Mouse (Mus musculus) forebrain, embryonic 15.5 days (tissue): ENCODE data around the gene Mllt11. TPM values are rescaled to one million over a fixed set of nuclear protein-coding genes. Genes with fewer than 3 reads are reported as not detected.
"Not testable (repeated sequence)": the region's sequence is repeated elsewhere in the genome, so short reads cannot be mapped to it uniquely, and the experiment has no call there.

Experiments used
- ATAC-seq: fragments of 200-750 bp; cut with Nextera tagmentation; replicated peaks from 2 replicates; pipeline ENCODE4 v1.8.0; 2017; ENCODE audit warnings: mild to moderate bottlenecking, moderate TSS enrichment, moderate library complexity
- H3K27ac ChIP-seq: fragments of 300-500 bp; sonication (generic); replicated peaks from 2 replicates; pipeline ENCODE4 v1.5.1; 2015; ENCODE audit warnings: mild to moderate bottlenecking, inconsistent platforms
- H3K27me3 ChIP-seq: fragments of 300-500 bp; sonication (generic); 2 replicates; pipeline ENCODE4 v1.6.1; 2015; ENCODE audit warnings: inconsistent platforms
- H3K36me3 ChIP-seq: fragments of 300-500 bp; sonication (generic); 2 replicates; pipeline ENCODE4 v1.6.1; 2015; ENCODE audit warnings: mild to moderate bottlenecking, inconsistent platforms
- H3K4me1 ChIP-seq: fragments of 300-500 bp; sonication (generic); 2 replicates; pipeline ENCODE4 v1.6.1; 2015; ENCODE audit warnings: inconsistent platforms
- H3K4me2 ChIP-seq: fragments of 300-500 bp; sonication (generic); replicated peaks from 2 replicates; pipeline ENCODE4 v1.6.1; 2015; ENCODE audit warnings: mild to moderate bottlenecking, inconsistent platforms
- H3K4me3 ChIP-seq: fragments of 300-500 bp; sonication (generic); 2 replicates; pipeline ENCODE4 v1.5.1; 2015; ENCODE audit warnings: mild to moderate bottlenecking, inconsistent platforms
- H3K9ac ChIP-seq: fragments of 300-500 bp; sonication (generic); replicated peaks from 2 replicates; pipeline ENCODE4 v1.6.1; 2015; ENCODE audit warnings: mild to moderate bottlenecking, inconsistent platforms
- H3K9me3 ChIP-seq: fragments of 300-500 bp; sonication (generic); 2 replicates; pipeline ENCODE4 v1.6.1; 2016; ENCODE audit warnings: inconsistent platforms
- WGBS: fragments of 180-500 bp; shearing (Covaris S2); methylation state at CpG from one replicate; pipeline ENCODE4 v1.1.7; 2015; ENCODE audit warnings: mixed read lengths; 5-methylcytosine and 5-hydroxymethylcytosine counted together
- polyA plus RNA-seq: library from polyadenylated mRNA; unstranded; fragments of >200 nt; fragmentation: Nextera tagmentation; extraction: Ambion mirVana; gene quantifications from 2 replicates; pipeline ENCODE4 v1.2.1, GENCODE M21; 2015

Mllt11 gene
- polyA plus RNA-seq, 1 experiment from 2014 or later = 266 TPM

DNA sequence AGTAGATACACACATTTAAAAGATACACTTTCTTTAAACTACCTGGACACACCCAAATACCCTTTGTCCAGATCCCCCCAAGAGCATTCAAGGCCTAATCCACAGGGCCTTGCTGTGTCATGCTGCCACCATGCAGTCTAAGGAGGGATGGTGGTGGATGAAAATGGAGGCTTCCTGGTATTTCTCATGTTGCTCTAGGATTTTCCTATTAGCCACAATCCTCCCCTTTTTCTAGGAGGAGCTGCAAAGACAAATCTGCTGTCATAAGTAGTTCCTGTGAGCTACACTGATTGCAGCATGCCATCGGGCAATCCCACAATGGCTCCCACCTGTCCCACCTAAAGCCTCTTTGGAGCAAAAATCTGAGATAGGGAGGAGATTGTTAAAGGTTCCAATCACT, 4.8 kb downstream of the Mllt11 start:
- H3K9me3 ChIP-seq = no peaks in the 10 kb centered on the region
- peaks cover 70% of the 10 kb centered on the region for H3K4me1 ChIP-seq
- no peak for ATAC-seq
- peak overlapping the region; percentile 99 for H3K27ac ChIP-seq
- H3K4me3 ChIP-seq = peak overlapping the region; percentile 97
- H3K9ac ChIP-seq = peak overlapping the region; percentile 97
- H3K4me2 ChIP-seq = peak overlapping the region; percentile 90
- 7% methylated on average over 1 of the region's 1 CpGs for WGBS
- no peaks in the 10 kb centered on the region for H3K27me3 ChIP-seq
- peaks cover 42% of the 10 kb centered on the region for H3K36me3 ChIP-seq

GRCm38 (mm10) chr3:95224295-95224694, 7.7 kb downstream of the Mllt11 start:
- Histone ChIP-seq H3K9ac (peak overlapping the region; percentile 11; the same call in 1 of the 2 replicates), H3K4me3 (no peak overlapping the region), H3K4me1 (peaks cover 49% of the 10 kb centered on the region), H3K4me2 (peak overlapping the region; percentile 26), H3K27ac (no peak overlapping the region), H3K9me3 (no peaks in the 10 kb centered on the region), H3K27me3 (no peaks in the 10 kb centered on the region), H3K36me3 (peaks cover 58% of the 10 kb centered on the region)
- no peak for ATAC-seq
- WGBS = 12% methylated on average over 6 of the region's 6 CpGs

DNA sequence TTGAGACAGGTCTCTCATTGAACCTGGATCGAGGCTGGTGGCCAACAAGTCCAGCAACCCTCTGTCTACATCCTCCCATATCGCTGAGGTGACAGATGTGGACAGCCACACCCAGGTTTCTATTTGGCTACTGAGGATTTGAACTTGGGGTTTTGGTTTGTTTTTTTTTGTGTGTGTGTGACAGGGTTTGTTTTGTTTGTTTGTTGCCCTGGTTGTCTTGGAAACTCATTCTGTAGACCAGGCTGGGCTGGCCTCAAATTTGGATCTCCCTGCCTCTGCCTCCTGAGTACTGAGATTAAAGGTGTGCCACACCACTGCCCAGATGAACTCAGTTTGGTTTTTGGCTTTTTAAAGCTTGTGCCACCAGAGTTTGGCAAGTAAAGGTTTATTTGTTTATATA, 8.9 kb downstream of the Mllt11 start:
- H3K27me3 ChIP-seq = no peaks in the 10 kb centered on the region
- no peak overlapping the region for H3K4me2 ChIP-seq
- no peak overlapping the region for H3K9ac ChIP-seq
- 96% methylated on average over 2 of the region's 2 CpGs for WGBS
- no peaks in the 10 kb centered on the region for H3K9me3 ChIP-seq
- peaks cover 69% of the 10 kb centered on the region for H3K36me3 ChIP-seq
- peaks cover 56% of the 10 kb centered on the region for H3K4me1 ChIP-seq
- no peak overlapping the region for H3K4me3 ChIP-seq
- no peak overlapping the region for H3K27ac ChIP-seq
- ATAC-seq = no peak

GRCm38 (mm10) chr3:95218466-95219137, 13.4 kb downstream of the Mllt11 start:
- peak overlapping the region; percentile 97 for H3K27ac ChIP-seq
- H3K36me3 ChIP-seq = peaks cover 60% of the 10 kb centered on the region

GRCm38 (mm10) chr3:95217255-95218134, 14.5 kb downstream of the Mllt11 start, which contains the start of gene Gabpb2:
Gene Gabpb2, minus strand, starts transcription at chr3:95217916.
- Histone ChIP-seq H3K9me3 (no peaks in the 10 kb centered on the region), H3K27me3 (no peaks in the 10 kb centered on the region), H3K36me3 (peaks cover 51% of the 10 kb centered on the region), H3K27ac (peak within 1 kb of the TSS; percentile 97), H3K4me2 (peak within 1 kb of the TSS; percentile 59), H3K4me3 (peak within 1 kb of the TSS; percentile 69), H3K9ac (peak within 1 kb of the TSS; percentile 84), H3K4me1 (peaks cover 31% of the 10 kb centered on the region)
- peak; percentile 89 for ATAC-seq
- WGBS = under 1% methylated on average over 50 of the region's 56 CpGs

More at GRCm38 (mm10) chr3:95218466-95219137, 13.4 kb downstream of the Mllt11 start:
- Histone ChIP-seq H3K9me3 (no peaks in the 10 kb centered on the region), H3K27me3 (no peaks in the 10 kb centered on the region), H3K4me3 (peak overlapping the region; percentile 69), H3K4me1 (peaks cover 38% of the 10 kb centered on the region), H3K9ac (peak overlapping the region; percentile 84; the same call in 1 of the 2 replicates), H3K4me2 (peak overlapping the region; percentile 59)
- ATAC-seq = no peak
- WGBS = 84% methylated on average over 6 of the region's 6 CpGs

DNA sequence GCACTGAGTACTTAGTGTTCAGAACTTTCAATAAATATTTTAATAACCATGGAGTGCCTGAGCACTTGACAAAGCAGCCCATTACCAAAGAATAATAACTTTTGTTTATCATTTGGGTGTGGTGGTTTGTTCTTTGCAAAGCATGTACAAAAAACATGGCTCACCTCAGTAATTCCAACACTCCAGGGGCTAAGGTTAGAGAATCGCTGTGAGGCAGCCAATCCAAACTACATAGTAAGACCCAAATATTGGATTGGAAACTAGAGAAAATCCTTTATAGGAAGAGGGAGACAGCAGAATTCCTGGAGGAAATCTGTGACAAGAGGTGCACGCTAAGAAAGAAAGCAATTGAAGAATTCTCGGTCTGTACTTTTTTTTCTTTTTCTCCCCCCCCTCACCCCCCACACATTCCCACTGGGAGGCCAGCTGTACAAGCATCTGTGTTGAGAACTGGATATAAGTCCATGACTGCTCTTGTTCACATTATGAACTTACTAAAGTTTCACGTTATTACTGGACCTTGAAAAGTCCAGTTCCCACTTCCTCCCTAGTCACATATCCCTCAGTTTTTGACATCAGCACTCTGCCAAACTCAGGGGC, 15.2 kb downstream of the Mllt11 start:
- H3K36me3 ChIP-seq = peaks cover 53% of the 10 kb centered on the region
- WGBS = 19% methylated on average over 4 of the region's 4 CpGs
- peak overlapping the region; percentile 59 for H3K4me2 ChIP-seq
- no peaks in the 10 kb centered on the region for H3K27me3 ChIP-seq
- H3K27ac ChIP-seq = peak overlapping the region; percentile 97
- peaks cover 27% of the 10 kb centered on the region for H3K4me1 ChIP-seq
- H3K9me3 ChIP-seq = no peaks in the 10 kb centered on the region
- peak overlapping the region; percentile 69 for H3K4me3 ChIP-seq
- H3K9ac ChIP-seq = peak overlapping the region; percentile 84
- ATAC-seq = peak; percentile 39; the same call in 1 of the 2 replicates

DNA sequence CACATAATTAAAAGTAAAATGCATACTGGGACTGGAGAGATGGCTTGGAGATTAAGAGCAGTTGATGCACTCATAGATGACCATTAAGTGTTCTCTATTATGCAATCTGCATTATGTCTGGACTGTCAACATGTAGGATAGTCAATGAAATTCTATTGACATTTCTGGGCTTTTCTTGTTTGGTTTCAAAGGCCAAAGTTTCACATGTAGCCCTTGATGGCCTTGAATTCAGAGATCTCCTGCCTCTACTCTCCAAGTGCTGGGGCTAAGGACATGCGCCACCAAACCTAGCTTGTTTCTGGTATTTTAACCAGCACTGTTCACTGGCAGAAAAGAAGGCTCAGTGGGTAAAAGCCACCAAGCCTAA, 18.4 kb downstream of the Mllt11 start:
- H3K4me1 ChIP-seq = peaks cover 20% of the 10 kb centered on the region
- 97% methylated on average over 1 of the region's 1 CpGs for WGBS
- no peak overlapping the region for H3K27ac ChIP-seq
- no peaks in the 10 kb centered on the region for H3K27me3 ChIP-seq
- no peak overlapping the region for H3K4me3 ChIP-seq
- peaks cover 25% of the 10 kb centered on the region for H3K36me3 ChIP-seq
- no peak overlapping the region for H3K4me2 ChIP-seq
- H3K9ac ChIP-seq = no peak overlapping the region
- no peak for ATAC-seq
- H3K9me3 ChIP-seq = no peaks in the 10 kb centered on the region

DNA sequence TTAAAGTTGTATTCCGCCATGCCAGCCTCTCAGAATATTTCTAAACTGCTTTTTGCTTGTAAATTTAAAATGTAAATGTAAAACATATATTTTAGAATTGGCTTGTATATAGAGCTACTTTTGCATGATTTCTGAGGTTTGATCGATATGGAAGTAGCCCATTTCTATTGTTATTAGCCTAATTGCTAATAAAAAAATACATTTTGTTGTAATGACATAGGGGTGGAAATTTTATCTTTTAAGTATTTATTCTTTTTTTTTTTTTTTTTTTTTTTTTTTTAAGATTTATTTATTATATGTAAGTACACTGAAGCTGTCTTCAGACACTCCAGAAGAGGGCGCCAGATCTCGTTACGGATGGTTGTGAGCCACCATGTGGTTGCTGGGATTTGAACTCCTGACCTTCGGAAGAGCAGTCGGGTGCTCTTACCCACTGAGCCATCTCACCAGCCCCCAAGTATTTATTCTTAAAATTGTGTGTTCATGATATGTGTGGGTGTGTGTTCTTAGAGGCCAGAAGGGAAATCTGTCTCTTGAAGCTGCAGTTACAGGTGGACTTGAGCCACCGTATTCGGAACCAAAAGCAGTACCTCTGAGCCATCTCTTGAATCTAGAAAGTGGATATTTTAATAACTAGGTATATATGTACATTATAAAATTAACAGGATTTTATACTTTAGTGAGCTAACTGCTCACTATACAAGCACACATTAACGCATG, 18.9 kb downstream of the Mllt11 start:
- H3K36me3 ChIP-seq = peaks cover 22% of the 10 kb centered on the region
- H3K9ac ChIP-seq, H3K9me3 ChIP-seq, H3K4me3 ChIP-seq, H3K27me3 ChIP-seq, ATAC-seq, H3K4me2 ChIP-seq, H3K27ac ChIP-seq: not testable (repeated sequence)
- 89% methylated on average over 10 of the region's 10 CpGs for WGBS
- H3K4me1 ChIP-seq = peaks cover 14% of the 10 kb centered on the region

DNA sequence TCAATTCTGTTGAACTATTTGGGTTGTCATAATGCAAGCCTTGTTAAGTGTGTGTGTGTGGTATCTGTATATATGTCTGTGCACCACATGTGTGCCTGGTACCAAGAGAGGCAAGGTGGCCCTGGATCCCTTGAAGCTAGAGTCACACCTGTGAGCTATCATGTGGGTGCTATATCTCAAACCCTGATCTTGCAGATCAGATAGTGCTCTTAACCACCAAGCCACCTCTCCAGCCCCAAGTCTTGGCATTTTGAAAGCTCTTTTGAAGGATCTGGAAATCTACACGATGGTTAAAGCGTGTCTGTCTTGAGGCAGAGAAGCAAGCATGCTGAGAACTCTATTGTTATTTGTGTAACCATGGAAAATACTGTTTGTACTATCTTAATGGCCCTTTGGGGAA, 21.4 kb downstream of the Mllt11 start:
- no peak overlapping the region for H3K4me2 ChIP-seq
- no peak for ATAC-seq
- WGBS = 60% methylated on average over 2 of the region's 2 CpGs
- no peak overlapping the region for H3K27ac ChIP-seq
- H3K9ac ChIP-seq = no peak overlapping the region
- H3K27me3 ChIP-seq = no peaks in the 10 kb centered on the region
- H3K4me1 ChIP-seq = no peaks in the 10 kb centered on the region
- peaks cover 35% of the 10 kb centered on the region for H3K36me3 ChIP-seq
- no peak overlapping the region for H3K4me3 ChIP-seq
- no peaks in the 10 kb centered on the region for H3K9me3 ChIP-seq

GRCm38 (mm10) chr3:95208286-95208685, 23.7 kb downstream of the Mllt11 start:
- Histone ChIP-seq H3K9me3 (no peaks in the 10 kb centered on the region), H3K36me3 (peaks cover 32% of the 10 kb centered on the region), H3K4me1 (no peaks in the 10 kb centered on the region), H3K4me2 (no peak overlapping the region), H3K4me3 (no peak overlapping the region), H3K9ac (no peak overlapping the region), H3K27me3 (no peaks in the 10 kb centered on the region), H3K27ac (no peak overlapping the region)
- WGBS = 88% methylated on average over 4 of the region's 4 CpGs
- ATAC-seq = no peak

DNA sequence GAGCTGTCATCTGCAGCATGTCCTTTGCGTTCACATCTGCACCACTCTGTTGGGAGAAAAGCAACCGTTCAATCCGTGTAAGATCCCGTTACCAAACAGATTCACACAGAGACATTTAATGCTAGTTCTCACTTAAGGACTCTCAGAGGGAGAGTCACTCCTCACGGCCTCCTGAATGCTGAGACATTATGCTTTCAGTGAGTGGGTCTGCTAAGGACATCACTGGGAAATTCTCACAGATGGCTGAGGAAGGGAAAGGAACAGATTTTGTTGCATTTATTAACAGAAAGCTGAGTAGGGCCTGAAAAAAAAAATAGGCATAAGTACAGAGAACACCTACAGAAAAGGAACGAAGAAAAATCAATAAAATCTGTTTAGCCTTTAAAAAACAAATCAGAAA, 28.1 kb downstream of the Mllt11 start:
- Histone ChIP-seq H3K4me1 (no peaks in the 10 kb centered on the region), H3K9me3 (no peaks in the 10 kb centered on the region), H3K27ac (no peak overlapping the region), H3K4me2 (no peak overlapping the region), H3K4me3 (no peak overlapping the region), H3K9ac (no peak overlapping the region), H3K36me3 (peaks cover 53% of the 10 kb centered on the region), H3K27me3 (no peaks in the 10 kb centered on the region)
- ATAC-seq = no peak
- 90% methylated on average over 6 of the region's 6 CpGs for WGBS
